In the genomic region with DNA sequence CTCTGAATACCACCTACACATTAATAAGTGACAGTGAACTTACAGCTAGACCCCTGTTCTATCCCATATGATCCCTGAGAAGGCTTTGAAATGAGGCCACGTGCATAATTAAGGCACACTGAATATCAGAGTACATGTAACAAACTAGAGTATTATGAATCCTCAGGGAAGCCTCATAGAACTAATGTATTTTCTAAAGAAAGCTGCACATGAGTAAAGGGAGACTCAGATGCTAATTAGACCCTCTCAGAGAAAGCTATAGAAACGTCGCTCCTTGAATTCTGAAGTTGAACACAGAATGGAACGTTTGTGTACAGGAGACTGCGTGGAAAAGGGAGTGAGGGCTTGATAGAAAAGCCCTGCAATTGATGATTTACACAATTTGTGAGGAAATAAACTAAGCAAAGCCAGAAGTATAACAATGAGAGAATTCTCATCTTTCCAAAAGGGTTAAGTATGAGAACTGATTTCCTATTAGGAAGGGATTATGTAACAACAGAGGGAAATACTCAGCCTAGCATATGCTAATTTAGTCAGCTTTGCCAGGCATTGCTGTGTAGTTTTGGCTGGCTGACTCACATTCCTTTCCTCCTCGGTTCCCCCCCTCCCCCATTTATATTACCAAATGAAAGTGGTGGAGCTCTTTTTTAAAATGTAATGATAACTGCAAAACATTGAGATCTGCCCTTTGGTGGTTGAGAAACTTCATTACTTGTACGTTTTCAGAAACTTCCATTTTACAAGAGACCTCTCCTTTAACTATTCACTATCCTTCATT, we compare ENCODE assay signal across 11 mouse cellular contexts. TPM values are rescaled to one million over a fixed set of nuclear protein-coding genes. Genes with fewer than 3 reads are reported as not detected.
DNase-seq lines count a peak whose midpoint lies in the region; ATAC-seq lines count a peak whose summit lies in the region.
"Had no signal": no experiment of that assay in that cellular context is flagged by ENCODE, and none has a peak within 500 bp of the region (broad histone marks: within the 10 kb centered on the region; RNA-seq: fewer than 3 reads in every experiment).

No protein-coding gene starts in this region.

- no peaks in the 10 kb centered on the region for H3K27me3 ChIP-seq in embryonic facial prominence, embryonic 11.5 days (ENCODE audit: control insufficient read depth, insufficient read depth, low read length)
- peaks cover 4% of the 10 kb centered on the region; the same call in 1 of the 2 replicates for H3K27me3 ChIP-seq in embryonic facial prominence, embryonic 10.5 days (replicated peaks; ENCODE audit: low read depth, poor library complexity, severe bottlenecking)
- no peaks in the 10 kb centered on the region for H3K27me3 ChIP-seq in forebrain, embryonic 11.5 days (ENCODE audit: control insufficient read depth, insufficient read depth, low read length)
- H3K27me3 ChIP-seq in midbrain, embryonic 13.5 days, result no peaks in the 10 kb centered on the region
- no peaks in the 10 kb centered on the region for H3K27me3 ChIP-seq in heart, embryonic 12.5 days (replicated peaks)

- H3K36me3 ChIP-seq in embryonic facial prominence, embryonic 11.5 days (replicated peaks; ENCODE audit: control insufficient read depth, insufficient read depth, low read depth, low read length), result no peaks in the 10 kb centered on the region
- no peaks in the 10 kb centered on the region for H3K36me3 ChIP-seq in embryonic facial prominence, embryonic 10.5 days (replicated peaks)
- H3K36me3 ChIP-seq in forebrain, embryonic 11.5 days (ENCODE audit: control insufficient read depth, insufficient read depth, low read length), result no peaks in the 10 kb centered on the region
- no peaks in the 10 kb centered on the region for H3K36me3 ChIP-seq in midbrain, embryonic 13.5 days
- no peaks in the 10 kb centered on the region for H3K36me3 ChIP-seq in heart, embryonic 12.5 days

- WGBS in embryonic facial prominence, embryonic 11.5 days, result 31% methylated on average over 7 of the region's 7 CpGs
- 34% methylated on average over 7 of the region's 7 CpGs for WGBS in embryonic facial prominence, embryonic 10.5 days
- WGBS in forebrain, embryonic 11.5 days, result 7% methylated on average over 7 of the region's 7 CpGs
- 10% methylated on average over 7 of the region's 7 CpGs for WGBS in midbrain, embryonic 13.5 days
- WGBS in heart, embryonic 12.5 days, result 42% methylated on average over 7 of the region's 7 CpGs

- H3K4me1 ChIP-seq in embryonic facial prominence, embryonic 11.5 days (ENCODE audit: control insufficient read depth, insufficient read depth, low read length), result no peaks in the 10 kb centered on the region
- peaks cover 8% of the 10 kb centered on the region; the same call in 1 of the 2 replicates for H3K4me1 ChIP-seq in embryonic facial prominence, embryonic 10.5 days
- no peaks in the 10 kb centered on the region for H3K4me1 ChIP-seq in forebrain, embryonic 11.5 days (replicated peaks; ENCODE audit: control insufficient read depth, insufficient read depth, low read length)
- peaks cover 25% of the 10 kb centered on the region for H3K4me1 ChIP-seq in midbrain, embryonic 13.5 days (replicated peaks)
- H3K4me1 ChIP-seq in heart, embryonic 12.5 days (replicated peaks), result no peaks in the 10 kb centered on the region

- no peaks in the 10 kb centered on the region for H3K9me3 ChIP-seq in embryonic facial prominence, embryonic 11.5 days (replicated peaks; ENCODE audit: control insufficient read depth, low read length)
- no peaks in the 10 kb centered on the region for H3K9me3 ChIP-seq in embryonic facial prominence, embryonic 10.5 days
- no peaks in the 10 kb centered on the region for H3K9me3 ChIP-seq in forebrain, embryonic 11.5 days (ENCODE audit: control insufficient read depth, low read length)
- no peaks in the 10 kb centered on the region for H3K9me3 ChIP-seq in midbrain, embryonic 13.5 days
- H3K9me3 ChIP-seq in heart, embryonic 12.5 days (replicated peaks), result no peaks in the 10 kb centered on the region

- ATAC-seq in embryonic facial prominence, embryonic 11.5 days (replicated peaks; ENCODE audit: insufficient number of reproducible peaks, low FRiP score, low TSS enrichment, low read depth), result peak; percentile 34; the same call in 1 of the 2 replicates
- ATAC-seq in forebrain, embryonic 11.5 days (replicated peaks; ENCODE audit: low FRiP score), result peak; percentile 89
- peak; percentile 86 for ATAC-seq in midbrain, embryonic 13.5 days
- no peak for ATAC-seq in heart, embryonic 12.5 days (ENCODE audit: insufficient number of reproducible peaks, low FRiP score)

- no peak overlapping the region for H3K9ac ChIP-seq in embryonic facial prominence, embryonic 11.5 days (replicated peaks; ENCODE audit: low read length)
- no peak overlapping the region for H3K9ac ChIP-seq in forebrain, embryonic 11.5 days (ENCODE audit: low read length)
- H3K9ac ChIP-seq in midbrain, embryonic 13.5 days (replicated peaks), result no peak overlapping the region
- no peak overlapping the region for H3K9ac ChIP-seq in heart, embryonic 12.5 days

- H3K27ac ChIP-seq in embryonic facial prominence, embryonic 11.5 days (replicated peaks; ENCODE audit: low read depth, low read length), result no peak overlapping the region
- no peak overlapping the region for H3K27ac ChIP-seq in embryonic facial prominence, embryonic 10.5 days (replicated peaks)
- peak overlapping the region; percentile 41; the same call in 1 of the 2 replicates for H3K27ac ChIP-seq in forebrain, embryonic 11.5 days (ENCODE audit: low read depth, low read length)
- H3K27ac ChIP-seq in midbrain, embryonic 13.5 days, result peak overlapping the region; percentile 75
- no peak overlapping the region for H3K27ac ChIP-seq in heart, embryonic 12.5 days (ENCODE audit: poor library complexity, severe bottlenecking)

- H3K4me3 ChIP-seq in embryonic facial prominence, embryonic 11.5 days (ENCODE audit: low read depth, low read length), result no peak overlapping the region
- no peak overlapping the region for H3K4me3 ChIP-seq in embryonic facial prominence, embryonic 10.5 days
- H3K4me3 ChIP-seq in forebrain, embryonic 11.5 days (ENCODE audit: low read depth, low read length), result no peak overlapping the region
- H3K4me3 ChIP-seq in midbrain, embryonic 13.5 days (replicated peaks), result no peak overlapping the region
- no peak overlapping the region for H3K4me3 ChIP-seq in heart, embryonic 12.5 days

- no peak overlapping the region for H3K4me2 ChIP-seq in embryonic facial prominence, embryonic 11.5 days (ENCODE audit: low read depth, low read length)
- peak overlapping the region; percentile 12; the same call in 1 of the 2 replicates for H3K4me2 ChIP-seq in forebrain, embryonic 11.5 days (ENCODE audit: low read depth, low read length, severe bottlenecking)
- H3K4me2 ChIP-seq in midbrain, embryonic 13.5 days (replicated peaks), result peak overlapping the region; percentile 41
- H3K4me2 ChIP-seq in heart, embryonic 12.5 days, result no peak overlapping the region

- no peak for DNase-seq in embryonic facial prominence, embryonic 11.5 days (ENCODE audit: low spot score)
- DNase-seq in embryonic facial prominence, embryonic 10.5 days (ENCODE audit: low spot score), result no peak
- peak; percentile 95 for DNase-seq in brain, adult 2 months (ENCODE audit: low read depth, low spot score)
- peak; percentile 47 for DNase-seq in forebrain, embryonic 11.5 days (ENCODE audit: low spot score)
- no peak for DNase-seq in adrenal gland, postnatal 10 days
- no peak for DNase-seq in spleen, postnatal 4 days (ENCODE audit: low spot score in 2 of 2)
- DNase-seq: heart, adult 18-20 months; kidney, adult 8-10 months; lung, postnatal 14 days had no signal

RNA-seq across cellular contexts. Expression of gene Cadm2, which starts 9.6 kb away (rescaled TPM):
- 0.81 and 1.6 TPM in 2 replicates for polyA plus RNA-seq in embryonic facial prominence, embryonic 11.5 days (2014; fragmentation: Nextera tagmentation; extraction: Ambion mirVana)
- 1.2 and 1.5 TPM in 2 replicates for polyA plus RNA-seq in embryonic facial prominence, embryonic 10.5 days (2016; fragmentation: Nextera tagmentation; extraction: Ambion mirVana)
- polyA plus RNA-seq in forebrain, embryonic 11.5 days (2014; fragmentation: Nextera tagmentation; extraction: Ambion mirVana), result 4.7 and 5.2 TPM in 2 replicates
- polyA plus RNA-seq in midbrain, embryonic 13.5 days (2015; fragmentation: Nextera tagmentation; extraction: Ambion mirVana), result 21.8 and 29.1 TPM in 2 replicates
- 0.15 and 0.26 TPM in 2 replicates for polyA plus RNA-seq in heart, embryonic 12.5 days (2016; fragmentation: Nextera tagmentation; extraction: Ambion mirVana)
- total RNA-seq in adrenal gland, postnatal 10 days (2021), result 1 to 10 TPM in 1 of 2 experiments, under 1 TPM in 1; 0.69 to 1.9 TPM

Comparison
In these comparisons a context has a peak if more than half of its experiments do, and no peak if none do; other contexts are left out.
1. DNase-seq: peak in brain, adult 2 months (single experiment) and forebrain, embryonic 11.5 days (single experiment); none in embryonic facial prominence, embryonic 11.5 days (single experiment), embryonic facial prominence, embryonic 10.5 days (single experiment), adrenal gland, postnatal 10 days (single experiment) and spleen, postnatal 4 days (0 of 2).
2. H3K27ac ChIP-seq: peak in forebrain, embryonic 11.5 days (single experiment) and midbrain, embryonic 13.5 days (single experiment); none in embryonic facial prominence, embryonic 11.5 days (single experiment), embryonic facial prominence, embryonic 10.5 days (single experiment) and heart, embryonic 12.5 days (single experiment).
3. H3K4me2 ChIP-seq: peak in forebrain, embryonic 11.5 days (single experiment) and midbrain, embryonic 13.5 days (single experiment); none in embryonic facial prominence, embryonic 11.5 days (single experiment) and heart, embryonic 12.5 days (single experiment).